Mouse (Mus musculus): ENCODE results near the gene Sumo3. TPM values are rescaled to one million over a fixed set of nuclear protein-coding genes. Genes with fewer than 3 reads are reported as not detected.
A peak's percentile ranks its signal among the peaks of the same experiment; 100 is the strongest.

Gene Sumo3
- polyA plus RNA-seq, 1 experiment from 2014 or later = 329 TPM

DNA sequence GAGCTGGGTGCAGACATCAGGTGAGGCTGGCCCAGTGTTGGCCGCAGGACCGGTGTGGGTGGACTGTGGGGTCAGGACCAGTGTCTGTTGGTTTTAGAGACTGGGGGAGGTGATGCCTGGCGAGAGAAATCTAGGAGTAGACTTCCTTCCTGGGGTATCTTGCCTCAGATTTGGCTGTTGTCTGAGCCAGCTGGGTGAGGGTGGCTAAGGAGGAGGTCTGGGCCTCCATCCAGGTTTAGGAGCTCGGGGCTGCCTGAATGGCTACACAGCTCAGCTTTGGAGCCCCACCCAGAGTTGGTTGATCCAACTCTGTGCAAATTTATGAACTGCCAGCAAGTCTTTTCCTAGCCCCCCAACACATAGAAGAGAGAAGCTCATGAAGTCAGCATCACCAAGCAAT is 61.5 kb downstream of the Sumo3 start:
- Histone ChIP-seq H3K9me3 (replicated peaks) (no peaks in the 10 kb centered on the region), H3K27ac (no peak overlapping the region), H3K9ac (no peak overlapping the region), H3K4me1 (no peaks in the 10 kb centered on the region), H3K27me3 (no peaks in the 10 kb centered on the region), H3K4me3 (no peak overlapping the region), H3K4me2 (no peak overlapping the region), H3K36me3 (ENCODE audit: poor library complexity, severe bottlenecking) (no peaks in the 10 kb centered on the region)
- ATAC-seq = no peak
- WGBS = 88% methylated on average over 4 of the region's 4 CpGs

MicroRNAs within 50 kb of the gene (microRNA counts, 519-probe panel; counts per million panel counts)
- 177 counts per million, percentile 53 among the panel's probes with 10 or more counts for microRNA mmu-miR-1930

Small RNA genes lying within 50 kb of the gene (microRNA-seq; reads per million reads assigned to microRNA genes)
- 21.2 reads per million, percentile 31 among the genes with 10 or more reads in this experiment for gene Mir1930

Other genes with a start within 250 kb of the Sumo3 start
- 7.9 and 8.8 TPM in 2 replicates for gene Adarb1, start 187.8 kb upstream of the Sumo3 start, polyA plus RNA-seq (2015; fragmentation: Nextera tagmentation; extraction: Ambion mirVana)
- 37.5 and 38.7 TPM in 2 replicates for gene Fam207a, start 90.3 kb upstream of the Sumo3 start, polyA plus RNA-seq (2015; fragmentation: Nextera tagmentation; extraction: Ambion mirVana)
- 0.34 and 0.37 TPM in 2 replicates for gene Itgb2, start 75.8 kb upstream of the Sumo3 start, polyA plus RNA-seq (2015; fragmentation: Nextera tagmentation; extraction: Ambion mirVana)
- gene Pttg1ip, start 24.4 kb upstream of the Sumo3 start, polyA plus RNA-seq (2015; fragmentation: Nextera tagmentation; extraction: Ambion mirVana) = 57.8 and 63.6 TPM in 2 replicates
- 2.3 TPM in 1 of 2 replicates, not detected in the other for gene Gm49325, start 100 bp downstream of the Sumo3 start, polyA plus RNA-seq (2015; fragmentation: Nextera tagmentation; extraction: Ambion mirVana)
- 103 and 115 TPM in 2 replicates for gene Ube2g2, start 16.2 kb downstream of the Sumo3 start, polyA plus RNA-seq (2015; fragmentation: Nextera tagmentation; extraction: Ambion mirVana)
- gene Tspear, start 80.5 kb downstream of the Sumo3 start, polyA plus RNA-seq (2015; fragmentation: Nextera tagmentation; extraction: Ambion mirVana) = 0.64 and 0.65 TPM in 2 replicates
- gene Gm19402, start 84.7 kb downstream of the Sumo3 start, polyA plus RNA-seq (2015; fragmentation: Nextera tagmentation; extraction: Ambion mirVana) = not detected in 2 replicates
- not detected in 2 replicates for gene Gm9508, start 91.1 kb downstream of the Sumo3 start, polyA plus RNA-seq (2015; fragmentation: Nextera tagmentation; extraction: Ambion mirVana)
- gene Gm10272, start 100.5 kb downstream of the Sumo3 start, polyA plus RNA-seq (2015; fragmentation: Nextera tagmentation; extraction: Ambion mirVana) = not detected in 2 replicates
- gene Gm10024, start 105.4 kb downstream of the Sumo3 start, polyA plus RNA-seq (2015; fragmentation: Nextera tagmentation; extraction: Ambion mirVana) = not detected in 2 replicates
- not detected in 2 replicates for gene Gm10142, start 109.7 kb downstream of the Sumo3 start, polyA plus RNA-seq (2015; fragmentation: Nextera tagmentation; extraction: Ambion mirVana)
- gene Krtap12-1, start 114.5 kb downstream of the Sumo3 start, polyA plus RNA-seq (2015; fragmentation: Nextera tagmentation; extraction: Ambion mirVana) = not detected in 2 replicates
- not detected in 2 replicates for gene Gm10100, start 120.4 kb downstream of the Sumo3 start, polyA plus RNA-seq (2015; fragmentation: Nextera tagmentation; extraction: Ambion mirVana)
- not detected in 2 replicates for gene Gm18596, start 136.5 kb downstream of the Sumo3 start, polyA plus RNA-seq (2015; fragmentation: Nextera tagmentation; extraction: Ambion mirVana)
- not detected in 2 replicates for gene Gm9736, start 145.3 kb downstream of the Sumo3 start, polyA plus RNA-seq (2015; fragmentation: Nextera tagmentation; extraction: Ambion mirVana)
- gene Gm3233, start 153.6 kb downstream of the Sumo3 start, polyA plus RNA-seq (2015; fragmentation: Nextera tagmentation; extraction: Ambion mirVana) = not detected in 2 replicates
- gene Gm3238, start 165.2 kb downstream of the Sumo3 start, polyA plus RNA-seq (2015; fragmentation: Nextera tagmentation; extraction: Ambion mirVana) = not detected in 2 replicates
- gene Gm7138, start 170.8 kb downstream of the Sumo3 start, polyA plus RNA-seq (2015; fragmentation: Nextera tagmentation; extraction: Ambion mirVana) = not detected in 2 replicates
- gene Gm3250, start 176.4 kb downstream of the Sumo3 start, polyA plus RNA-seq (2015; fragmentation: Nextera tagmentation; extraction: Ambion mirVana) = not detected in 2 replicates
- not detected in 2 replicates for gene Gm7137, start 182.1 kb downstream of the Sumo3 start, polyA plus RNA-seq (2015; fragmentation: Nextera tagmentation; extraction: Ambion mirVana)
- gene Gm9639, start 189.0 kb downstream of the Sumo3 start, polyA plus RNA-seq (2015; fragmentation: Nextera tagmentation; extraction: Ambion mirVana) = not detected in 2 replicates
- not detected in 2 replicates for gene Gm19668, start 193.0 kb downstream of the Sumo3 start, polyA plus RNA-seq (2015; fragmentation: Nextera tagmentation; extraction: Ambion mirVana)
- gene Gm9507, start 205.7 kb downstream of the Sumo3 start, polyA plus RNA-seq (2015; fragmentation: Nextera tagmentation; extraction: Ambion mirVana) = not detected in 2 replicates
- not detected in 2 replicates for gene Gm2696, start 208.6 kb downstream of the Sumo3 start, polyA plus RNA-seq (2015; fragmentation: Nextera tagmentation; extraction: Ambion mirVana)
- not detected in 2 replicates for gene Krtap10-4, start 221.0 kb downstream of the Sumo3 start, polyA plus RNA-seq (2015; fragmentation: Nextera tagmentation; extraction: Ambion mirVana)
- gene Krtap10-10, start 229.8 kb downstream of the Sumo3 start, polyA plus RNA-seq (2015; fragmentation: Nextera tagmentation; extraction: Ambion mirVana) = not detected in 2 replicates
- gene Gm36176, start 240.7 kb downstream of the Sumo3 start, polyA plus RNA-seq (2015; fragmentation: Nextera tagmentation; extraction: Ambion mirVana) = not detected in 2 replicates
- gene Gm10318, start 246.8 kb downstream of the Sumo3 start, polyA plus RNA-seq (2015; fragmentation: Nextera tagmentation; extraction: Ambion mirVana) = not detected in 2 replicates